Mouse (Mus musculus) ES-E14 (cell line): ENCODE results near the gene Sh3pxd2b.

Experiments used
- CHD2 ChIP-seq: IDR thresholded peaks from 2 replicates; pipeline ENCODE4 v1.6.1; 2014; ENCODE audit warnings: mild to moderate bottlenecking, low read depth, low read length, inconsistent platforms
- HCFC1 ChIP-seq: IDR thresholded peaks from 2 replicates; pipeline ENCODE4 v1.6.1; 2012; ENCODE audit warnings: low read length, inconsistent platforms, borderline replicate concordance; ENCODE audit not compliant: insufficient read depth
- MAFK ChIP-seq: IDR thresholded peaks from 2 replicates; pipeline ENCODE4 v1.6.1; 2014; ENCODE audit warnings: mild to moderate bottlenecking, low read depth, low read length, inconsistent platforms; ENCODE audit not compliant: insufficient read depth
- ZC3H11A ChIP-seq: IDR thresholded peaks from 2 replicates; pipeline ENCODE4 v1.6.1; 2012; ENCODE audit warnings: low read depth, mild to moderate bottlenecking, inconsistent platforms, low read length, borderline replicate concordance
- ZNF384 ChIP-seq: IDR thresholded peaks from 2 replicates; pipeline ENCODE4 v1.6.1; 2012; ENCODE audit warnings: low read depth, low read length, inconsistent platforms

DNA sequence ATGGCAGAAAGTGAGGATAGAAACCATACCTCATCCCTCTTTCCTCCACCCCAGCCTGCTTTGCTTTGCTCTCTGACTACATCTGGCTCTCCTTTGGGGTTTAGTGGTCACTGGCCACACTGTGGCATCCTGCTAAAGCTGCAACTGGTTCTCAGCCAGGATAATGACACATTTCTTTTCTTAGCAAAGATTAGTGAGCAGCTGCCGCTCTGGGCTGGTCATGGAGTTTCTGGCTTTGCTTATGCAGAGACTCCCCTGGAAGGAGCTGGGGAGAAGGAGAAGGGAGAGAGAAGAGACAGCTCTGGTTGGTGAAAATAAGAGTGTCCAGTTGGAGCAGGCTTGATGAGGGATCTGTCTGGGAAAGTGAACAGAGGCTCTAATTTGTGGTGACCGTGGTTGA is 50.8 kb downstream of the Sh3pxd2b start:
- TF ChIP-seq ZNF384 (no peak), HCFC1 (no peak), ZC3H11A (no peak), CHD2 (no peak), MAFK (no peak)
